Mouse (Mus musculus): ENCODE measurements around the gene Ccdc9. TPM values are rescaled to one million over a fixed set of nuclear protein-coding genes. Genes with fewer than 3 reads are reported as not detected.
"Not testable (repeated sequence)": the region's sequence is repeated elsewhere in the genome, so short reads cannot be mapped to it uniquely, and the experiment has no call there.

The Ccdc9 gene
- polyA plus RNA-seq, 1 experiment from 2014 or later = 18.8 TPM

DNA sequence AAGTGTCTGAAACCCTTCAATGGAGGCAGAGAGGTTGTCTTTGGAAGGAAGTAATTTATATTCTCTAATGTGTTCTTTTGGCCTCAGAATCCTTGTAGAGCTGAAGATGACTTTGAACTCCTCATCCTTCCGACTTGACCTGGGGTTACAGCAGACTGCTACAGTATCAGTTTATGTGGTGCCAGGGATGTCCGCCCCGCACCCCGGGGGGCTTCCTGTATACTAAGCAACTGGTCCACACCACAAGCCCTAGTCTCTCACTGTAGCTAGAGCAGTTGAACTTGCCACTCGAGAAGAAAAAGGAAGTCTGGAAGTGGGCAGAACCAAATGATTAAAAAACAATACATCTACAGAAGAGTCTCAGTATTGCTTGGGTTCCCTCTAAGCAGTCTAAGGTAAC lies 22.8 kb downstream of the Ccdc9 start:
- ATAC-seq (ENCODE audit: insufficient read depth, low FRiP score) = no peak
- Histone ChIP-seq H3K36me3 (ENCODE audit: control insufficient read depth, insufficient read depth, low read length) (no peaks in the 10 kb centered on the region), H3K4me1 (ENCODE audit: control insufficient read depth, insufficient read depth, low read length) (no peaks in the 10 kb centered on the region), H3K9me3 (replicated peaks; ENCODE audit: control insufficient read depth, low read length) (no peaks in the 10 kb centered on the region), H3K4me2 (ENCODE audit: low read depth, low read length) (no peak overlapping the region), H3K27me3 (ENCODE audit: control insufficient read depth, insufficient read depth, low read length) (no peaks in the 10 kb centered on the region), H3K4me3 (replicated peaks; ENCODE audit: low read length) (no peak overlapping the region), H3K9ac (ENCODE audit: low read length) (no peak overlapping the region), H3K27ac (ENCODE audit: low read length) (no peak overlapping the region)
- 70% methylated on average over 5 of the region's 5 CpGs for WGBS

DNA sequence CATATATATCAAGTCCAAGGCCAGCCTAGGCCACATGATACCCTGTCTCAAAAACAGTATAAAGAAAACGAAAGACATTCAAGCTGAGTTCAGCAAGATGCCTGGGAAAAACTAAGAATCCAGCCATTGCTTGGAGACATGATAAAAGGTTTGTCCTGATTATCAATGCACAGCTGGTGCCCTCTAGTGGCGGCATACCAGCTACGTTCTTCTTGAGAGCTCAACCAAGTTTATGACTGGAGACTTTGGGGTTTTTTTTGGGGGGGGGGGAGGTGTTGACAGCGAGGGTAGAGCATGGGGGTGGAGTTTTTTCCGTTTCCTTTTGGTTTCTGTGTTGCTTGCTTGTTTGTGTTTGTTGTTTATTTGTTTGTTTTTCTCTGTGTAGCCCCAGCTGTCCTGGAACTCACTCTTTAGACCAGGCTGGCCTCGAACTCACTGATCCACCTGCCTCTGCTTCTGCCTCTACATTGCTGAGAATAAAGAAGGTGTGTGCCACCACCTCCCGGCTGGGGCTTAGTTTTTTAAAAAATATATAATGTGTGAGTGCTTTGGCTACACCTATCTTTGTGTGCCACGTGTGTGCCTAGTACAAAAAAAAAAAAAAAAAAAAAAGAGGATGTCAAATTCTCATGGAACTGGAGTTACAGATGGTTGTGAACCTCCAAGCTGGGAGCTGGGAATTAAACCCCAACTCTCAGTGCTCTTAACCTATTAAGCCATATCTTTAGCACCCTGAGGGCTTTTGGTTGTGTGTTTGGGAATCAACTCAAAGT lies 23.4 kb downstream of the Ccdc9 start:
- H3K4me3 ChIP-seq (replicated peaks; ENCODE audit: low read length) = no peak overlapping the region
- WGBS = 26% methylated on average over 8 of the region's 8 CpGs
- no peaks in the 10 kb centered on the region for H3K4me1 ChIP-seq (ENCODE audit: control insufficient read depth, insufficient read depth, low read length)
- H3K27ac ChIP-seq (ENCODE audit: low read length) = no peak overlapping the region
- no peaks in the 10 kb centered on the region for H3K36me3 ChIP-seq (ENCODE audit: control insufficient read depth, insufficient read depth, low read length)
- H3K9me3 ChIP-seq (replicated peaks; ENCODE audit: control insufficient read depth, low read length) = no peaks in the 10 kb centered on the region
- ATAC-seq (ENCODE audit: insufficient read depth, low FRiP score) = no peak
- H3K4me2 ChIP-seq (ENCODE audit: low read depth, low read length) = no peak overlapping the region
- no peak overlapping the region for H3K9ac ChIP-seq (ENCODE audit: low read length)
- H3K27me3 ChIP-seq (ENCODE audit: control insufficient read depth, insufficient read depth, low read length) = no peaks in the 10 kb centered on the region

DNA sequence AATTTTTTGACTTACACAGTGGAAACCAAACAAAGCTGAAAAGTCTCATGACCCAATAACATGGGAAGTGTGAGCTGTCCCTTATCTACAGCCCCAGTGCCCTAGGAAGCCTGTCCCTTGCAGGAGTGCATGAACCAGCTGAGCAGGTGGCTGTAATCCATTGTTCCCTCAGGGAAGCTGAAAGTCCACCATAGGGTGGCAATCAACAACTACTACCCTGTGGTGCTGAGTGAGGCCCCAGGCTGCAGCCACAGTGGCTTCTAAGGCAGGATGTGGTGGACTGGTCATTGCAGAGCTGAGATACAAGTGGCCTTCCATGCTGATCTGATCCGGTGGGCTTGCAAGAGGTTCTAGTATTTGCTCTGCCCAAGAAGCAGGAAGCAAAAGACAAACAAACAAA lies 25.5 kb downstream of the Ccdc9 start:
- WGBS = 65% methylated on average over 1 of the region's 1 CpGs
- Histone ChIP-seq H3K4me2 (ENCODE audit: low read depth, low read length) (no peak overlapping the region), H3K9me3 (replicated peaks; ENCODE audit: control insufficient read depth, low read length) (no peaks in the 10 kb centered on the region), H3K4me3 (replicated peaks; ENCODE audit: low read length) (no peak overlapping the region), H3K9ac (ENCODE audit: low read length) (no peak overlapping the region), H3K36me3 (ENCODE audit: control insufficient read depth, insufficient read depth, low read length) (no peaks in the 10 kb centered on the region), H3K27ac (ENCODE audit: low read length) (no peak overlapping the region), H3K4me1 (ENCODE audit: control insufficient read depth, insufficient read depth, low read length) (no peaks in the 10 kb centered on the region), H3K27me3 (ENCODE audit: control insufficient read depth, insufficient read depth, low read length) (no peaks in the 10 kb centered on the region)
- ATAC-seq (ENCODE audit: insufficient read depth, low FRiP score) = peak; percentile 40; the same call in 1 of the 2 replicates

DNA sequence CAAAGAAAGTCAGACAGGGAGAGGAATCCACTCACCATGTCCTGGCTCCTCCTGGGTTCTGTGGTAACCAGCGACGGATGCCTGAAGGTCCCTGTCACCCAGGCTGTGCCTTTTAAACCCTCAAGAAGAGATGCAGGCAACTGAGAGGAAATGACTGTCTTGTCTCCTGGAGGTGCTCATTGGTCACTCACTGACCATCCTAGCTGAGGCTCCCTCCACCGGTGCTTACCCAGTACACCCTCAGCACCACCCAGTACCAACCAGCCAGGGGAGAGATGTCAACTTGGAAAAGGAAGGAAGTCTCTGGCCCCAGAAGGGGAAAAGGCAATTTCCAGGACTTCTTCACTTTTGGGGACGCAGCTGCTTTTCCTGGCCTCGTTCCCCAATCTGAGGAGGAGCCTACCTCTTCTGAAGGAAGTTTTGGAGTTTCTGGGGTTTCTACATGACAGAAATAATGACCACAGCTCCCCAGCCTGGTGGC lies 27.4 kb downstream of the Ccdc9 start, which contains the start of gene C5ar1:
TSS of gene C5ar1 (minus strand) at position 431 of the 481 bp plus-strand sequence.
- Histone ChIP-seq H3K27me3 (ENCODE audit: control insufficient read depth, insufficient read depth, low read length) (no peaks in the 10 kb centered on the region), H3K4me3 (replicated peaks; ENCODE audit: low read length) (no peak within 1 kb of the TSS), H3K4me1 (ENCODE audit: control insufficient read depth, insufficient read depth, low read length) (no peaks in the 10 kb centered on the region), H3K9me3 (replicated peaks; ENCODE audit: control insufficient read depth, low read length) (no peaks in the 10 kb centered on the region), H3K4me2 (ENCODE audit: low read depth, low read length) (no peak within 1 kb of the TSS), H3K36me3 (ENCODE audit: control insufficient read depth, insufficient read depth, low read length) (no peaks in the 10 kb centered on the region), H3K27ac (ENCODE audit: low read length) (no peak within 1 kb of the TSS), H3K9ac (ENCODE audit: low read length) (no peak within 1 kb of the TSS)
- no peak for ATAC-seq (ENCODE audit: insufficient read depth, low FRiP score)
- WGBS = 84% methylated on average over 5 of the region's 5 CpGs

DNA sequence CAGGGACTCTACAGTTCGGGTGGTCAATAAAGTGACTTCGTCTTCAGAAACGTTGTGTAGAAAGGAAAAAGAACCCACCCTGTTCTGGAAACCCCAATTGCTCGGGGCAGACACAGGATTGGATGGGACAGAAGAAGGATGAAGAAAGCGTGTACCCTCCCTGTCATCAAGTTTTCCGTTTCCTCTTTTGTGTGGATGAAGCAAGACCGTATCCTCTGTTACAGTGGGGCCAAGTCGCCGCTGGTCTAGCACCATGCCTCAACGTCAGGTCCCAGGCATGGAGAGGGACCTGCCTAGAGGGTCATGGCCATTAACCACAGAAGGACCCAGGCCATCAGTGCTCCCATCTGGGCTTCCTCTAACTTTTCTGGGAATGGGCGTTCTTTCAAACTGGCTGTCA lies 28.8 kb downstream of the Ccdc9 start:
- no peaks in the 10 kb centered on the region for H3K9me3 ChIP-seq (replicated peaks; ENCODE audit: control insufficient read depth, low read length)
- ATAC-seq (ENCODE audit: insufficient read depth, low FRiP score) = no peak
- H3K27me3 ChIP-seq (ENCODE audit: control insufficient read depth, insufficient read depth, low read length) = no peaks in the 10 kb centered on the region
- H3K27ac ChIP-seq (ENCODE audit: low read length) = no peak overlapping the region
- no peaks in the 10 kb centered on the region for H3K4me1 ChIP-seq (ENCODE audit: control insufficient read depth, insufficient read depth, low read length)
- no peak overlapping the region for H3K4me3 ChIP-seq (replicated peaks; ENCODE audit: low read length)
- H3K4me2 ChIP-seq (ENCODE audit: low read depth, low read length) = no peak overlapping the region
- H3K9ac ChIP-seq (ENCODE audit: low read length) = no peak overlapping the region
- H3K36me3 ChIP-seq (ENCODE audit: control insufficient read depth, insufficient read depth, low read length) = no peaks in the 10 kb centered on the region
- 82% methylated on average over 11 of the region's 11 CpGs for WGBS

DNA sequence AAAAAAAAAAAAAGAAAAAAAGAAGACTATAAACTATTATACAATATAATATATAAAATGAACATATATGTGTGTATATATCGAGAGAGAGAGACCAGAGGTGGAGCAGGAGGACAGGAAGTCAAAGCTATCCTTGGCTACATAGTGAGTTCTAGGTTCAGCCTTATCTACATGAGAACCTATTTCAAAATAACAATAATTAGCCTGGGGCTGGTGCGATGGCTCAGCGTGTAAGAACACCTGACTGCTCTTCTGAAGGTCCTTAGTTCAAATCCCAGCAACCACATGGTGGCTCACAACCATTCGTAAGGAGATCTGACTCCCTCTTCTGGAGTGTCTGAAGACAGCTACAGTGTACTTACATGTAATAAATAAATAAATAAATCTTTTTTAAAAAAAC lies 30.6 kb downstream of the Ccdc9 start:
- H3K36me3 ChIP-seq (ENCODE audit: control insufficient read depth, insufficient read depth, low read length); ATAC-seq (ENCODE audit: insufficient read depth, low FRiP score); H3K4me3 ChIP-seq (replicated peaks; ENCODE audit: low read length); H3K27ac ChIP-seq (ENCODE audit: low read length); H3K9me3 ChIP-seq (replicated peaks; ENCODE audit: control insufficient read depth, low read length); H3K4me1 ChIP-seq (ENCODE audit: control insufficient read depth, insufficient read depth, low read length); H3K4me2 ChIP-seq (ENCODE audit: low read depth, low read length); H3K9ac ChIP-seq (ENCODE audit: low read length); H3K27me3 ChIP-seq (ENCODE audit: control insufficient read depth, insufficient read depth, low read length): not testable (repeated sequence)
- WGBS = 79% methylated on average over 4 of the region's 4 CpGs

DNA sequence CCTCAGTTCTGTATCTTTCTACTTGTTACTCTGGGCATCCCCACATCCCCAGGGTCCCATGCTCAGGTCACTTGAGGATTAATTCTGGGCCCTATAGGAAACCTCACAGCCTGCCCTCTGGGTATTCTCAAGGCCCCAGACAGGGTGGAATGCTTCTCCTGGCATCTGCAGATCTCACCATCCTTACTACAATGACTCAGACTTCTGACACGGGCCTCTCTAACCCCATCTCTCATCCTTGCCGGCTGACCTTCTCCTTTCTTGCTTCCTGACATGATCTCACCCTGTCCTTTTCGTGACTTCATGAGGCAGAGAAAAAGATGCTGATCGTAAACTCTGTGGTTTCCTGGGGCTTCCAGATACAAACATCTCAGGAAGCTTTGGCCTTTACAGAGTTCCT lies 32.4 kb downstream of the Ccdc9 start:
- H3K27me3 ChIP-seq (ENCODE audit: control insufficient read depth, insufficient read depth, low read length) = no peaks in the 10 kb centered on the region
- 47% methylated on average over 4 of the region's 4 CpGs for WGBS
- H3K9ac ChIP-seq (ENCODE audit: low read length) = no peak overlapping the region
- no peak overlapping the region for H3K27ac ChIP-seq (ENCODE audit: low read length)
- no peak for ATAC-seq (ENCODE audit: insufficient read depth, low FRiP score)
- H3K4me2 ChIP-seq (ENCODE audit: low read depth, low read length) = no peak overlapping the region
- H3K4me1 ChIP-seq (ENCODE audit: control insufficient read depth, insufficient read depth, low read length) = no peaks in the 10 kb centered on the region
- H3K36me3 ChIP-seq (ENCODE audit: control insufficient read depth, insufficient read depth, low read length) = no peaks in the 10 kb centered on the region
- H3K4me3 ChIP-seq (replicated peaks; ENCODE audit: low read length) = no peak overlapping the region
- no peaks in the 10 kb centered on the region for H3K9me3 ChIP-seq (replicated peaks; ENCODE audit: control insufficient read depth, low read length)

DNA sequence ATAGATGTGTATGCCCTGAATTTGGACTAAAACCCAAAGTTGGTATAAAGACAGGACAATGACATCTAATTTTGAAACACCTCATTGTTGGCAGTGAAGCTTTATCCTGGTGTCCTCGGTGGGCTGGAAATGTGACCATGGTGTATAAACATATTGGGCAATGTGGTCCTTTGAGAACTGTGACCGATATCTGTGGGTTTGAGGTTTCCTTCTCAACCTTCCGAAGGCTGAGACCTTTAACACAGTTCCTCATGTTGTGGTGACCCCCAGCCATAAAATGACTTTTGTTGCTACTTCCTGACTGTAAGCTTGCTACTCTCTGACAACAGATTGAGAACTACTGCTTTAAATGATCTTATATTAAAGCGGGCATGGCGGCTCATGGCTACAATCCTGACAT lies 35.9 kb downstream of the Ccdc9 start:
- Histone ChIP-seq H3K27me3 (ENCODE audit: control insufficient read depth, insufficient read depth, low read length) (no peaks in the 10 kb centered on the region), H3K9me3 (replicated peaks; ENCODE audit: control insufficient read depth, low read length) (no peaks in the 10 kb centered on the region), H3K4me1 (ENCODE audit: control insufficient read depth, insufficient read depth, low read length) (no peaks in the 10 kb centered on the region), H3K9ac (ENCODE audit: low read length) (no peak overlapping the region), H3K36me3 (ENCODE audit: control insufficient read depth, insufficient read depth, low read length) (no peaks in the 10 kb centered on the region), H3K27ac (ENCODE audit: low read length) (no peak overlapping the region), H3K4me3 (replicated peaks; ENCODE audit: low read length) (no peak overlapping the region), H3K4me2 (ENCODE audit: low read depth, low read length) (no peak overlapping the region)
- whole genome bisulfite sequencing = 76% methylated on average over 5 of the region's 5 CpGs
- no peak for ATAC-seq (ENCODE audit: insufficient read depth, low FRiP score)

DNA sequence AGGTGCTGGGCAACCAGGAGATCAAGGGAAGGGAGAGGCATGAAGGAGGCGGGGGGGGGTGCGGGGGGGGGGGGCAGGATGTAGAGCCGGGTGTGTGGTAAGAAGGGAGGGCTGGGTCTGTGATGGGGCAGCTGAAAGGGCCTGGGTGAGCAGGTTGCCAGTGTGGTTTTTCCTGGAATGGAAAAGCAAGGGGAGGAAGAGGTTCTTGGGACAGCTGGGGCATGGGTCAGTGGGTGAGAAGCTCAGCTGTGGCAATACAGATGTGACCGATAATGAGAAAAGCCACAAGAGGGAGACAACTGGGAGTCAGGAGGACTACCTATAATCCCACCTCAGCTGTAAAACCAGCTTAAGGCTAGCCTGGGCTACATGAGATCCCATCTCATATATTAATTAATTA lies 40.6 kb downstream of the Ccdc9 start:
- Histone ChIP-seq H3K9me3 (replicated peaks; ENCODE audit: control insufficient read depth, low read length) (no peaks in the 10 kb centered on the region), H3K4me1 (ENCODE audit: control insufficient read depth, insufficient read depth, low read length) (no peaks in the 10 kb centered on the region), H3K4me3 (replicated peaks; ENCODE audit: low read length) (no peak overlapping the region), H3K9ac (ENCODE audit: low read length) (no peak overlapping the region), H3K27ac (ENCODE audit: low read length) (no peak overlapping the region), H3K36me3 (ENCODE audit: control insufficient read depth, insufficient read depth, low read length) (no peaks in the 10 kb centered on the region), H3K27me3 (ENCODE audit: control insufficient read depth, insufficient read depth, low read length) (no peaks in the 10 kb centered on the region), H3K4me2 (ENCODE audit: low read depth, low read length) (no peak overlapping the region)
- no peak for ATAC-seq (ENCODE audit: insufficient read depth, low FRiP score)
- 58% methylated on average over 3 of the region's 4 CpGs for WGBS
